ENCODE assay signal across 8 mouse cellular contexts in the genomic region with DNA sequence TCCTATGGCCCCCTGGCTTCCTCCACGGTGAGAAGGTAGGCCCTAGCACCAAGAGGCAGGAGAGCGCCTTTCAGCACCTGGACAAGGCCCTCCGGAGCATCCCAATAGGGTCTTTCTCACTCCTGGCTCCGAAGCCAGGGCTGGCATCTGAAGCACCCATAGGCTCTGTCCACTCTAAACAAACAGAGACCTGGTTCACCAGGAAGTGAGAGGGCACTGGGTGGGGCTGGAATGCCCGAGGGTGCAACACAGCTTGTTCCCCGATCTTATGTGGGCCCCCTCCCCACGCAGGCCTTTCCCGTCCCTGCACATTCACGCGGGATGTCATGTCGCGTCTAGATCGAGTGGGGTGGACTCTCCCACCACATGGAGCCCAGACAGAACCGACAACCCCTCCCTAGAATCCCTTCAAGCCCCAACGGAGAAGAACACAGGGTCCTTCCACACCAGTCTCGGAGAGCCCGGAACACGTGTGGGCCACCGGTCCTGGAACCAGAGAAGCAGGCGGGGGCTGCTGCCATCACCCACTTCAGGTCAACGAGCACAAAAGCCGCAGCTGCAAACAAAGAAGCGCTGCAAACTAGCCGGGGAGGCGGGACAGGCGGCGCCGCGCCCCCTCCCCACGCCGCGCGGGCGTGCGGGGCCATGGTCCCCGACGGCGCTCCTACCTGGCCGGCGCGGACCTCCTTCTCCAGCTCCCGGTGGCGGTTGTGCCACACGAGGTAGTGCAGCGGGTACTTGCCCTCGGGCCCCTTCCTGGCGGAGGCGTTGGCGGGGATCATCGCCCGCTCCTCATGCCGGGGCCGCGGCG. TPM values are rescaled to one million over a fixed set of nuclear protein-coding genes. Genes with fewer than 3 reads are reported as not detected.
DNase-seq lines count a peak whose midpoint lies in the region; ATAC-seq and TF ChIP-seq lines count a peak whose summit lies in the region.

No protein-coding gene starts in this region.

- H3K4me3 ChIP-seq in thymus, adult 2 months (ENCODE audit: control insufficient read depth, insufficient read depth, low read length), result peak overlapping the region; percentile 67
- peak overlapping the region; percentile 95 for H3K4me3 ChIP-seq in hindbrain, embryonic 16.5 days (ENCODE audit: low read length)
- H3K4me3 ChIP-seq in midbrain, embryonic 12.5 days, result peak overlapping the region; percentile 90

- no peak for ATAC-seq in cerebellum, adult (ENCODE audit: insufficient number of reproducible peaks, low FRiP score, low TSS enrichment)
- ATAC-seq in hindbrain, embryonic 16.5 days, result no peak
- no peak for ATAC-seq in midbrain, embryonic 12.5 days (ENCODE audit: low FRiP score, low read depth)

- TF ChIP-seq CTCF in thymus, adult 2 months (IDR thresholded peaks at IDR 0.05; ENCODE audit: borderline replicate concordance, control insufficient read depth, extremely low read depth, insufficient read depth, low read length, poor library complexity), result no peak

- no peaks in the 10 kb centered on the region for H3K9me3 ChIP-seq in hindbrain, embryonic 16.5 days (ENCODE audit: control insufficient read depth, low read length)
- H3K9me3 ChIP-seq in midbrain, embryonic 12.5 days, result no peaks in the 10 kb centered on the region

- no peak for TF ChIP-seq POLR2A in thymus, adult 2 months (IDR thresholded peaks at IDR 0.05; ENCODE audit: control insufficient read depth, extremely low read depth, insufficient read depth, low read length, poor library complexity)

- no peaks in the 10 kb centered on the region; the same call in 1 of the 2 replicates for H3K27me3 ChIP-seq in thymus, adult 2 months (ENCODE audit: control insufficient read depth, insufficient read depth, low read length)
- no peaks in the 10 kb centered on the region for H3K27me3 ChIP-seq in hindbrain, embryonic 16.5 days (replicated peaks; ENCODE audit: control insufficient read depth, insufficient read depth, low read length)
- H3K27me3 ChIP-seq in midbrain, embryonic 12.5 days, result no peaks in the 10 kb centered on the region

- no peak overlapping the region for H3K27ac ChIP-seq in thymus, adult 2 months (ENCODE audit: control insufficient read depth, insufficient read depth, low read length)
- H3K27ac ChIP-seq in hindbrain, embryonic 16.5 days (ENCODE audit: low read depth, low read length), result peak overlapping the region; percentile 92
- H3K27ac ChIP-seq in midbrain, embryonic 12.5 days (replicated peaks), result peak overlapping the region; percentile 78

- H3K9ac ChIP-seq in hindbrain, embryonic 16.5 days (ENCODE audit: low read depth, low read length), result peak overlapping the region; percentile 98
- peak overlapping the region; percentile 93 for H3K9ac ChIP-seq in midbrain, embryonic 12.5 days (replicated peaks)

- H3K4me1 ChIP-seq in thymus, adult 2 months (replicated peaks; ENCODE audit: control insufficient read depth, insufficient read depth, low read length), result peaks cover 51% of the 10 kb centered on the region
- H3K4me1 ChIP-seq in hindbrain, embryonic 16.5 days (ENCODE audit: control insufficient read depth, insufficient read depth, low read depth, low read length), result peaks cover 62% of the 10 kb centered on the region
- peaks cover 74% of the 10 kb centered on the region for H3K4me1 ChIP-seq in midbrain, embryonic 12.5 days

- H3K4me2 ChIP-seq in hindbrain, embryonic 16.5 days (ENCODE audit: low read length), result peak overlapping the region; percentile 76
- H3K4me2 ChIP-seq in midbrain, embryonic 12.5 days (replicated peaks), result peak overlapping the region; percentile 80

- DNase-seq in cerebellum, adult 11-12 months, result peak; percentile 70
- DNase-seq in thymus, adult 2 months, result peak; percentile 42
- DNase-seq in thymus, adult 18-20 months, result no peak
- no peak for DNase-seq in urinary bladder, postnatal 36 days (ENCODE audit: low spot score in 2 of 2)
- no peak for DNase-seq in layer of hippocampus, postnatal 14 days (ENCODE audit: low spot score in 2 of 2)

- H3K36me3 ChIP-seq in thymus, adult 2 months (ENCODE audit: control insufficient read depth, insufficient read depth, low read length), result no peaks in the 10 kb centered on the region
- no peaks in the 10 kb centered on the region for H3K36me3 ChIP-seq in hindbrain, embryonic 16.5 days (ENCODE audit: control insufficient read depth, insufficient read depth, low read length)
- H3K36me3 ChIP-seq in midbrain, embryonic 12.5 days, result no peaks in the 10 kb centered on the region

- WGBS in thymus, adult 2 months, result 8% methylated on average over 54 of the region's 55 CpGs
- 2% methylated on average over 45 of the region's 55 CpGs for WGBS in hindbrain, embryonic 16.5 days
- WGBS in midbrain, embryonic 12.5 days, result 2% methylated on average over 55 of the region's 55 CpGs

RNA-seq across cellular contexts. Expression of a gene that starts 0.5 kb away (rescaled TPM):
- polyA plus RNA-seq in thymus, adult 2 months (2012; rRNA removed), result 47.4 and 52.7 TPM in 2 replicates
- polyA plus RNA-seq in hindbrain, embryonic 16.5 days (2015; fragmentation: Nextera tagmentation; extraction: Ambion mirVana), result 23.3 and 30.4 TPM in 2 replicates
- 22.3 and 26.1 TPM in 2 replicates for polyA plus RNA-seq in midbrain, embryonic 12.5 days (2016; fragmentation: Nextera tagmentation; extraction: Ambion mirVana)
- total RNA-seq in layer of hippocampus, postnatal 14 days (2021), result 100 to 1,000 TPM; 122 TPM

RNA-seq across cellular contexts. Expression of a gene that starts 4.4 kb away (rescaled TPM):
- 99.0 and 100 TPM in 2 replicates for polyA plus RNA-seq in thymus, adult 2 months (2012; rRNA removed)
- polyA plus RNA-seq in hindbrain, embryonic 16.5 days (2015; fragmentation: Nextera tagmentation; extraction: Ambion mirVana), result 14.0 and 18.0 TPM in 2 replicates
- polyA plus RNA-seq in midbrain, embryonic 12.5 days (2016; fragmentation: Nextera tagmentation; extraction: Ambion mirVana), result 12.9 and 13.0 TPM in 2 replicates
- total RNA-seq in layer of hippocampus, postnatal 14 days (2021), result 100 to 1,000 TPM; 164 to 177 TPM

RNA-seq across cellular contexts. Expression of a gene that starts 25.9 kb away (rescaled TPM):
- polyA plus RNA-seq in thymus, adult 2 months (2012; rRNA removed), result 14.2 and 18.9 TPM in 2 replicates
- polyA plus RNA-seq in hindbrain, embryonic 16.5 days (2015; fragmentation: Nextera tagmentation; extraction: Ambion mirVana), result 2.2 and 2.9 TPM in 2 replicates
- 3.4 and 4.3 TPM in 2 replicates for polyA plus RNA-seq in midbrain, embryonic 12.5 days (2016; fragmentation: Nextera tagmentation; extraction: Ambion mirVana)
- 1 to 10 TPM; 1.9 to 2.4 TPM for total RNA-seq in layer of hippocampus, postnatal 14 days (2021)

RNA-seq across cellular contexts. Expression of a gene that starts 26.8 kb away (rescaled TPM):
- 3.1 and 23.9 TPM in 2 replicates for polyA plus RNA-seq in thymus, adult 2 months (2012; rRNA removed)
- 1.3 and 1.9 TPM in 2 replicates for polyA plus RNA-seq in hindbrain, embryonic 16.5 days (2015; fragmentation: Nextera tagmentation; extraction: Ambion mirVana)
- polyA plus RNA-seq in midbrain, embryonic 12.5 days (2016; fragmentation: Nextera tagmentation; extraction: Ambion mirVana), result 0.13 TPM in 1 of 2 replicates, not detected in the other
- total RNA-seq in layer of hippocampus, postnatal 14 days (2021), result 10 to 100 TPM; 11.4 to 17.0 TPM

RNA-seq across cellular contexts. Expression of a gene that starts 26.8 kb away (rescaled TPM):
- polyA plus RNA-seq in thymus, adult 2 months (2012; rRNA removed), result 72.7 and 74.2 TPM in 2 replicates
- polyA plus RNA-seq in hindbrain, embryonic 16.5 days (2015; fragmentation: Nextera tagmentation; extraction: Ambion mirVana), result 13.8 and 17.6 TPM in 2 replicates
- polyA plus RNA-seq in midbrain, embryonic 12.5 days (2016; fragmentation: Nextera tagmentation; extraction: Ambion mirVana), result 28.8 and 31.3 TPM in 2 replicates
- total RNA-seq in layer of hippocampus, postnatal 14 days (2021), result 1 to 10 TPM; 5.8 to 6.7 TPM

Comparison
In these comparisons a context has a peak if more than half of its experiments do, and no peak if none do; other contexts are left out.
1. DNase-seq: peak in cerebellum, adult 11-12 months (single experiment) and thymus, adult 2 months (single experiment); none in thymus, adult 18-20 months (0 of 2), urinary bladder, postnatal 36 days (0 of 2) and layer of hippocampus, postnatal 14 days (0 of 2).
2. Peak in every context shown above with its lines, with median percentiles within 50 percentile points of each other: H3K4me3 ChIP-seq.